Mouse (Mus musculus): ENCODE data around the gene Urb2.
"Not testable (repeated sequence)": the region's sequence is repeated elsewhere in the genome, so short reads cannot be mapped to it uniquely, and the experiment has no call there.

The Urb2 gene

DNA sequence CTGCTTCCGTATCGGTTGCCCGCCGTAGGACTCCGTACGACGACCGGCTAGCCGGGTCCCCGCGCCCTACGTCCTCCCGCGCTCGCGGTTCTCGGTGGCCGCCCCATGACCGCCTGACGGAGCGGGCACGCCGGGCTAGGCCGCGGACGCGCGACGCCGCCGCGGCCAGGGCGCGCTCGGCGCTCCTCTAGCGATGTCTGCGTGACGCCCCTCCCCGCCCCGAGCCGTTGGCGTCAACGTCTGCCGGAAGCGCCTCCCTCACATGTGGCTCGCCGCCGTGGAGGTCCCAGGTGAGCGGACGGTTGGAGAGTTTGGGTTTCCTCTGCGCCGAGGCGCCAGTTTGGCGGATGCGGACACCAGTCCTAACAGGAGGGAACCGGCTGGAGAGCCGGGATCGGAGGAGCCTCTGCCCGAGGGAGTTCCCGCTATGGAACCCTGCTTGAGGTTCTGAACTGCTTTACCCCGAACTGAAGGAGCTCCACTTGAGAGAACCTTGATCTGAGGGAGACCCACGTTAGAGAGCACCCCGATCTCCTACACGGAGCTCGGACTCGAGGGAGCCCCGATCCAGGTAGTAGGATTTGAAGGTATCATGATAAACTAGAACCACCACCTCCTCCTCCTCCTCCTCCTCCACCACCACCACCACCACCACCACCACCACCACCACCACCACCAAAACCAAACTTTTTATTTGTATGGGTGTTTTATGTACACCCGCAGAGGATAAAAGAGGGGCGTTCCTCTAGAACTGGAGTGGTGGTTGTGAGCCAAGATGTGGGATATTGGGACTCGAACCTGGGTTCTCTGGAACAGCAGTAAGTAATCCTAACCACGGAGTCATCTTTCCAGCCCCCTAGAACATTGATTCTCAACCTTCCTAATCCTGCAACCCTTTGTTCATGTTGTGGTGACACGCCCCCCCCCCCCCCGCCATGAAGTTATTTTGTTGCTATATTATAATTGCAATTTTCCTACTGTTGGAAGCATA is at the start of gene Urb2, which contains the start of gene Taf5l:
Gene Urb2 (plus strand): TSS at position 272 of the 991 bp plus-strand sequence.
Gene Taf5l (minus strand): TSS at position 161 of the 991 bp plus-strand sequence.
- peak; percentile 80 for DNase-seq (ENCODE audit: low read depth, low spot score)

DNA sequence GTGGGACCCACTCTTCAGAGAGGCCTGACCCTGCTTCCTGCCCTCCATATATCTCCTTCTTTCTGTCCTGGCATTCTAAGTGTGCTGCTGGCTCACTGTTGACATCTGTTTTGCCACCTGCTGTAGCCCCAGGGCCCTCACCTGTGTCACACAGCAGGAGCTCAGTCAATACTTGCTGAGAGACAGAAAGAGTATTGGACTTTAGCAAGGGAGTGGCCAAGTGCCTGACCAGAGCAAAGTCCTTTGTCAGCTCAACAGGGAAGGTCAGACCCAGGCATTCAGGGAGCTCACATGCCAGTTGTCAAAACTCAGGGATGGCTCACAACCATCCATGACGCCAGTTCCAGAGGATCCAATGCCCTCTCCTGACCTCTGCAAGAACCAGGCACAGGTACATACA is 47.8 kb upstream of the Urb2 start:
- DNase-seq (ENCODE audit: low read depth, low spot score) = no peak

DNA sequence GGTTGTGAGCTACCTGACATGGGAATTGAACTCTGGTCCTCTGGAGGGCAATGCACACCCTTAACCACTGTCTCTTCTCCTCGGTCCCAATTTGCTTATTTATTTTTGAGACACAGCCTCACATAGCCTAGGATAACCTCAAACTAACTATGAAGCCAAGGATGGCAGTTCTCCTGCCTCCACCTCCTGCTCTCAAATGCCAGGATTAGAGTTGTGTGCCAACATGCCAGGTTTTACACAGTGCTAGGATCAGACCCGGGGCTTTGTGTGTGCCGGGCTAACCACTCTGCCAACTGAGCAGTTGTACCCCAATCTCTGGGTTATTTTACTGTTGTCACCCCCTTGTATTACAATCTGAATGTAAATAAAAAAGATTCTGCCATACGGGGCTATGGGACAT is 43.8 kb upstream of the Urb2 start:
- no peak for DNase-seq (ENCODE audit: low read depth, low spot score)

DNA sequence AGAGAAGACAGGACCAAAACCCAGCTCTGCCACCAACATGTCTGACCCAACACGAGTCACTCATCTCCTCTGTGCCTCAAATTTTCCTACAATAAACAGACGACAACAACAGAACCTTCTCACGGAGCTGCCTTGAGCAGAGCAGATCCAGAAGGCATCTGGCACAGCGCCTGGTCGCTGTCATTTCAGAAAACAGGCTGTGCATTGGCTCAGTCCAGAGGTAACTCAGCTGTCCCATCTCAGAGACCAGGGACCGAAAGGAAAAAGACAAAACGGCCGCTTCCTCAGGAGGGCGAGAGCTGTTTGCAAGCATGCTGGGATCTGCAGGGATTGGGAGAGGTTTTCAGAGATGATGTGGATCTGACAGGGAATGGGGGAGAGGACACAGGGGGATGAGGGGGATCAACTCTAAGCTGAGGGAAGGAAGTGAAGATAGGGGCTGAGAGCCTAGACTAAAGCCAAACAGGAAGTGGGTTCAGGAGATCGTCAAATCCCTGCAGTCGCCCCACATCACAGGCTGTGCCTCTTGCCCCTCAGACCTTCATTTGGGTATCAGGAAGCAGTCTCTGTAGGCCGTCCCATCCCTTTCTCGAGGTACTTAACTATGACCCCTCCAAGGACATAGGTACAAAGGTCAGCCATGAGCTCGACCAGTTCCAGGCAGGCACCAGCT is 43.0 kb upstream of the Urb2 start:
- DNase-seq (ENCODE audit: low read depth, low spot score) = no peak

DNA sequence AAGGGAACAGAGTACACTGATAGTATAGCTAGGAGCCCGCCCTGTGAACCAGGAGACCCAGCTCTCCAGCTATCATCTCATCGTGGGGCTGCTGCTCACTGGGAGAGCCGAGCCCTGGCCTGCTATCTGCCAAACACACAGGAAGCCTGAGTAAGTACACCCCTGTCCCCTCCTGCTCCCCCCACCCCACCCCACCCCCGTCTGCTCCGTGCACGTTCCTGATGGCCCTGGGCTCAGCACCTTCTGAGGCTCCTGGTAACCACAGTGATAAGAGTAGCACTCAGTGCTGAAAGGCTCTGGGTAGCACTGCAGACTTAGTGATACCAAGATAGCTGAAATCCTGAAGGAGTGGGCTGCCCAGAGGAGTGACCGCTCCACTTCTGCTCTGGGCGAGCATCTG is 42.4 kb upstream of the Urb2 start:
- no peak for DNase-seq (ENCODE audit: low read depth, low spot score)

DNA sequence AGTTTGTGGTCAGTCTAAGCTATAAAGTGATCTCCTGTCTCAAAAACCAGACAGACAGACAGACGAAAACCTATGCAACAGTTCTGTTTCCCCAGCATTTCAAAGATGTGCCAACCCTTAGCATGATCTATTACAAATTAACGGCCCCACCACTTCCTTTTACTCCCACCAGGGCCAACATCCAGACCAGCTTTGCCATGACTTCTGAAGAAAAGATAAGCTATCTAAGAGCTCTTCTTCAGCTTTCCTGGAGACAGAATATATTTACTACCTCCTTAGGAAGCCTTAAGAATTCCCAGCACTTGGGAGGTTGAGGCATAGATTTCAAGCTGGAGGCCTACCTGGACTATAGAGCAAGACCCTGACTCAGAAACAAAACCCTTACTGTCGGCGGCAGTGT is 41.1 kb upstream of the Urb2 start:
- no peak for DNase-seq (ENCODE audit: low read depth, low spot score)

DNA sequence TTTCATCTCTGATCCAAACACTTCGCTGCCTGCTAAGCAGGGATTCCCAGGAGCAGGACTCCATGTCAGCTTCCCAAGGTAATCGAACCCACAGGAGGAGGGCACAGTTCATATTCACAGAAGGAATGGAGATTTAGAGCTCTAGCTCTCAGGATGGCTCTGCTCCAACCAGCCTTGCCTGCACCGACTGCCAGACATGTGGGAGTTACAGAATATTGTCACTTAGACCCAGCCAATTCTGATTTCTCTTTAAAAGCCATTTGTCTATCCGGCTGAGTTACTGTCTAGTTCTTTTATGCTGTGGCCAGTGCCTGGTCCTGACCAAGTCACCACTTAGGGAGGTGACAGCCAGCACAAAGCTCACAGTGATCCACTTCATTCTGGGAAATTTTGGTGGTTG is 39.6 kb upstream of the Urb2 start:
- no peak for DNase-seq (ENCODE audit: low read depth, low spot score)

DNA sequence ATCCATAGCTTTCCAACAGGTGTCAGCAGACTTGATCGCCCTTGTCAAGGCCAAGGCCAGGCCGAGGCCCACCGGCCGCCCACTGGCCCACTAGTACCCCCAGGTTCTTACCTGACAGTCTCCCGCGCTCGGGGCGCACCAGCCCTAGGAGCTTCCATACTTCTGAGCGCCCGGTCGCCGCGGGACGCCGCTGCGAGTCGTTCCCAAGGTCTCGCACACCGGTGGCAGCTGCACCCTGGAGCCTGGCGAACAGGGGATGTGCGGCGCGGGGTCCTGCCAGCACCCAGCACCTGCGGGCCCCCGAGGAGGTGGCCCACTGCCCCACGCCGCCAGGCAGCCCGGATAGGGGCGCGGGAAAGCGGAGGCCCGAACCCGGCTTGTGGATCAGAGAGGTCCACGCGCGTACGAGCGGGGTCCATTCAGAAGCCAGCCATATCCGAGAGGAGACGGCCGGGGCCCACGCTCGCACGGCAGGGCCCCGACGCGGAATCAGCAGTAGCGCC is 39.0 kb upstream of the Urb2 start:
- DNase-seq (ENCODE audit: low read depth, low spot score) = no peak

DNA sequence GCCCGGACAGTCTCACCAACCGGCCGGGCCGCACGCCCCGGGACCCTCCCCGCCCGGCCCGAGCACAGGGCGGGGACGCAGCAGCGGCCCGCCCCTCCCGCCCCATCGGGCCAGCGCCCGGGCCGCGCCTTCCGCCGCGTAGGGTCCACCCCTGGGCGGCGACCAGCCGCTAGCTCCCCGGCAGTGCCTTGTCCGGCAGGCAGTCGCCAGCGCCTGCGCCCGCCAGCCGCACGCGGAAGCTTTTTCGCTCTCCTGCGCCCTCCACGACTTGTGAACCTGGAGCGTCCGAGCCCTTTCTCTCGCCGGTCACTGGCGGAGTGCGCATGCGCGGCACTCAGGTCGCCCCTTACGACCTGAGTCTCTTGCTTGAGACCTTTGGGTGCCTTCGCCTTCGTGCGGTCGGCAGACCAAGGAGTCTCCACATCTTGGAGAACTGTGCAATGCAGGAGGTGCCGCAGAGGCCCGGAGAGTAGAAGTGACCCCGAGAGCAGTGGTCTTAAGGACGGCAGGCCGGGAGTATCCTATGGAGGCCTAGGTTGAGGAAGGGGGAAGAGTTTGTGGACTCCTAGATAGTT is 38.4 kb upstream of the Urb2 start, which contains the start of gene Abcb10:
Gene Abcb10 (minus strand): TSS at position 297 of the 575 bp plus-strand sequence.
- DNase-seq (ENCODE audit: low read depth, low spot score) = peak; percentile 97

DNA sequence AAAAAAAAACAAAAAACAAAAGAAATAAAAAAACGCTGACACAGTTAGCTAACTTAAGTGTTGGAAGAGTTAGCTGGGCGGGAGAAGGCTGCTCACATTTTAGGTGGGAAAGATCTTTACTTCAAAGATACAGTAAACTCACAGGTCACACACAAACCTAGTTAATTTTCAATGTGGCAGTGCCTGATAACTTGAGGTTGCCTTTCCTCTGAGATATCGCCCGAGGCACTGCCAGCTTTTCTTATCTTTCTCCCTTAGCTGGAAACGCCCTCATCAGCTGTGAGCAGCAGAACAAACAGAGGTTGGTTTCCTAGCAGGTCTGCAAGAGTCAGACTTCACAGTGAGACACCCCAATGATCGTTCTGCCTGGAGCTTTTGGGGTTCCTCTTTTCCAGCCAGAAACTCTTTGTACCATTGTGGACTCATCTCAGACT is 32.7 kb upstream of the Urb2 start:
- no peak for DNase-seq (ENCODE audit: low read depth, low spot score)

DNA sequence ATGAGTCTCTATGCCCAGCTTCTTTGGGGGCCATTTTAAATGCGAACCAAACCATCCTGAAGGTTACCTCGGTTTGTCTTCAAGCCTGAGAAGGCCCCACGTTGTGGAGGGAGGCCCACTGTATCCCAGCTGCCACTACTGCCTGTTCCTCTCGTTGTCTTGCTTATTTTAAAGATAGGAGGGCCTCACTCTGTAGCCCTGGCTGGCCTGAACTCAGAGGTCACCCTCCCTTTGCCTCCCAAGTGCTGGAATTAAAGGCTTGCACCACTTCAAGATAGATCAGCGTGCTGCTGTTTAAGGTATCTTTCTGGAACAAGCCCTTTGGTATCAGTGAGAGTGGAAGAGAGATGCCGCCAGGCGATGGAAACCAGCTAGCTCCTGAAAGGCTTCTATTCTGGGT is 32.2 kb upstream of the Urb2 start:
- DNase-seq (ENCODE audit: low read depth, low spot score) = no peak

DNA sequence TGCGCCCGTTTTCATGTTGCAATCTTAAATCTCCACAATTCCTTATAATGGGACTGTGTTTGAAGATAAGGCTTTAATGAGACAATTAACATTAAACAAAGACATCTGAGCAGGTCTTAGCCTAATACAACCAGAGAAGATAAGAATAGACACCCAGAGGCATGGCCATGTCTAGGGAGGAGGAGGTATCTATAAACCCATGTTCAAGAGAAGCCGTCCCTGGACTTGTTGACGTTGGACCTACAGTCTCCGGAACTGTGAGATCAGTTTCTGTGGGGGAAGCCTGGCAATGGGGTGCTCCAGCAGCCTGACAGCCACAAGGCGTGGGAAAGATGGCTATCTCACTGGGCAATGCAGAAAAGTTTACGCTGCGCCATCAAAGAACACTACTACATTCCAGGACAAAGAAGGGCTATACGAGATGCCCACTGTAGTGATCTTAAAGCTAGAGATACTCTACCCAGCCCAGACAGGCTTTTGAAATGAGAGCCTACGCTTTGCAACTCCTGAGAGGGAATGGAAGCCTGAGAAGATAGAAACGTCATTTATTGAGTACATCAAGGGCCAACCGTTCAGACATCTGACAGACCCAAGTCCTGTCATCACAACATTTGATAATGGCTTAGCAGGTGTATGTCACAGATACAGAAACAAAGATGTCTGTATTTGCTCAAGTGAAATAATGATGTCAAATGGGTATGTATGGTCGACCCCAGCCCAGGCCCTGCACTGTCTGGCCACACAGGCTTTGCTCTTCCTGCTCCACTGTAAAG is 30.8 kb upstream of the Urb2 start:
- no peak for DNase-seq (ENCODE audit: low read depth, low spot score)

DNA sequence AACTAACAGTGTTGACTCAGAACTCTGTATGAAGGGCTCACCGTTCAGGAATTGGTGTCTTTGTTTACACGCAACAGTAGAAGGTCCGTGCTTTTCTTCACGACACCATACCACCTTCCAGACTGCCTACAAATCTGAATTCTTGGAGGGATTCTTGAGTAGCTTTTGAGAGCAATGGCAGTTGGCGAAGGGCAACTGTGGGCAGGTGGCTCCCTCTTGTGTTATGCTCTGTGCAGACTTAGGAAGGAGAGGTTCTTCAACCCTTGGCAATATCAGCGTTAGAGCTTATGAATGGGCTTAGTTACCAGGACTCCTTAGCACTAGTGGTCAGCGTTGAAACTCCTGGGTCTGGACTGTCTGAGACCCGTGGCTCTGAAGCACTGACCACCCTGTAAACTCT is 28.7 kb upstream of the Urb2 start:
- no peak for DNase-seq (ENCODE audit: low read depth, low spot score)

DNA sequence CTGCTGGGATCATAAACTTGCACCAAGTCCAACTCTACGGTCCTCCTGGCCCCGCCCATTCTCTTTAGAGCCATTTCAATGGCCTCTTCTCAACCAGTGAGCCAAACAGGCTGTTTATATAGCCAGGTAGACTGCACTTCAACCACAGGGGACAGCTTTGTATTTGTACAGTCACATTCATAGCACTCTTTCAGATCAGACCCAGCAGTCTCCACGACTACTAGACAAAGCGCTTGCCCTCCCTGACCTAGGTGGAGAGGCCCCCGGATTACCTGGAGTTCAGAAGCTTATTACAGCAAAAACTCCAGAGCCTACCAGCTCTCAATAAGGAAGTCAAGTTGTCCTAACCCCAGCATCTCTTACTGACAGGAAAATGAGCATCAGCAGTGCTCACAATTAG is 27.7 kb upstream of the Urb2 start:
- no peak for DNase-seq (ENCODE audit: low read depth, low spot score)

DNA sequence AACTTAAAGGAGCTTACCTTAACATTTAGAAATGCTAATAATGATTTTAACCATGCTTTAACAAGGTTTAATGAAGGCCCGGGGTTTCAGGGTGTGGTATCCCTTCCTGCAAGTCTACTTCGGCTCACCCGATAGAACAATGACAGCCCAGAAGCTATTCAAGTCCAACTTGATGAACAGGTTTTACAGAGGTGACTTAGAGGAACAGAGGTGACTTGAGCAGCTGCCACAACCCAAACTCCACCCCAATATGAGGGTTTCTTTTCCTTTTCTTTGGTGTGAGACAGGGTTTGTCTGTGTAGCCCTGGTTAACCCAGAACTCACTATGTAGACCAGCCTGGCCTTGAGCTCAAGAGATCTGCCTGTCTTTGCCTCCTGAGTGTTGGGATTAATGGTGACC is 27.3 kb upstream of the Urb2 start:
- DNase-seq (ENCODE audit: low read depth, low spot score) = no peak

DNA sequence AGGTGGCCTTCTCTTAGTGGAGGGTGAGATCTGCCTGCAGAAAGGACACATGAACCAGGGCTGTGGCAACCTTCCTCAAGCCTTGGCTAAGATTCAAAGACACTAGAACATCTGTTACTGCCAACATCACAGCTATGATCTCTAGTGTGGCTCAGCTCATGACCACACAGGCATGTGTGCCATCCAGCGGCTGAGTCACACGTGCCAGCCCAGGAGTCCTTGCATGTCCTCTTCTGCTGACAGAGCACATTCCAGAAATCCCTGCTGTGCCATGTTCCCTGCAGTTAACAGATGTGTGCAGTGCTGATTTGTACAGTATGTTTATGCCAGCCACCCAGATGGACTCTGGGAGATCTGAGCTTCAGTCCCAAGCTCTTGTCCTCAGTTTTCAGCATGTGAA is 21.7 kb upstream of the Urb2 start:
- peak; percentile 81 for DNase-seq (ENCODE audit: low read depth, low spot score)

DNA sequence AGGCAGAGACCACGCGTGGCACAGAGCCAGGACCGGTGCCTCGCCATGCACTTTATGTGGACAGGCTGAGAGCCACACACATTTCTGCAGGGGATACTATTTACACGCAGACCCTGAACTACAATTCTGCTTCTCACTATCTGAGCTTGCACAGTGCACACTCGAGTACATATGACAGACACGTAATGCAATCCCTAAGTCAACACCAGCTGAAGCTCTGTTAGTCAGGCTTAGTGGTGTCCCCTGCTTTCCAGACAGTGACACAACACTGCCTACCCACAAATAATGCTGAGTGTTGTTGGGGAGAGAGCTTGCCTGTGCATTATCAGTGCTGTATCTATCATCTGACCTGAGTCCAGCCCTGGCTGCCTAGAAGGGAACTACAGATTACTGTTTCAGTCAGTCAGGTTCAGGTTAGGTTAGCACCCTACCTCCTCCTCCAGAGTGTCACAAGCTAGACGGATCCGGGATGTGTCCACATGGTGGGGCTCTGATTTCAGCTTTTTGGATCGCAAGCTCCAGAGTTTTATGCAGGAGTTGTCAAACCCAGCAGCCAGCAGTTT is 18.7 kb upstream of the Urb2 start:
- peak; percentile 44 for DNase-seq (ENCODE audit: low read depth, low spot score)

DNA sequence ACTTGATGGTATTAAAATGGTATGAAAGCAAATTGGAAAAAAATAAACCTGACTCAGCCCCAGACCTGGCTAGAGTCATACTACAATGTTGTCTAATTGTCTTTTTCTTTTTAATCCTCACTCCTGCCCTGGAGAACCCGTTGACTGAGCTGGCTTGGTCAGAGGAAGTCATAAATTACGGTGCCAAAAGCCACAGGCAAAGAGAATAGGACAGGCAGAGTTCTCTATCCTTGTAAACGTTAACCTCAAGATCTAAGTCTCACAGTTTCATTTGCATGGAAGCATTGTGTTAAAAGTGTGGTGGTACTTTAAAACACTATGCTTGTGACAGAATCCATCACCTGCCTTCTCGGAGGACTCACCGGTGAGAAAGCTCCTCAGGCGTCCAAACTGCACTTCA is 13.5 kb upstream of the Urb2 start:
- no peak for DNase-seq (ENCODE audit: low read depth, low spot score)

DNA sequence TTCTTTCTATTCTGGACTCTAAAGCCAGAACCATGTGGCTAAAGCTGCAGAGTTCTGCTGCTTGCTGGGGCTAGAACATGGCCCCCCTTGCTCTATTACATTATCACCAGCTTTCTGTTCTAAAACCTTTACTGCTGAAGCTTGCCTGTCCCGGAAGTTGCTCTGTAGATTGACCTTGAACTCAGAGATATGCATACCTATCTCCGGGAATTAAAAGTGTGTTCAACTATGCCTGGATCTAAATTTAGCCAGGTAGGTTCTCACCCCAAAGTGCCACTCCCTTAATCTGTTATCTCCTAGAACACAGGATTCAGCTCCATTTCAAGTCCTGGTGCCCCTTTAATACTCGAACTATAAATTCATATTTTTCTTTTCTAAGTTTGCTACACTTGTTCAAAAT is 9.7 kb upstream of the Urb2 start:
- no peak for DNase-seq (ENCODE audit: low read depth, low spot score)

DNA sequence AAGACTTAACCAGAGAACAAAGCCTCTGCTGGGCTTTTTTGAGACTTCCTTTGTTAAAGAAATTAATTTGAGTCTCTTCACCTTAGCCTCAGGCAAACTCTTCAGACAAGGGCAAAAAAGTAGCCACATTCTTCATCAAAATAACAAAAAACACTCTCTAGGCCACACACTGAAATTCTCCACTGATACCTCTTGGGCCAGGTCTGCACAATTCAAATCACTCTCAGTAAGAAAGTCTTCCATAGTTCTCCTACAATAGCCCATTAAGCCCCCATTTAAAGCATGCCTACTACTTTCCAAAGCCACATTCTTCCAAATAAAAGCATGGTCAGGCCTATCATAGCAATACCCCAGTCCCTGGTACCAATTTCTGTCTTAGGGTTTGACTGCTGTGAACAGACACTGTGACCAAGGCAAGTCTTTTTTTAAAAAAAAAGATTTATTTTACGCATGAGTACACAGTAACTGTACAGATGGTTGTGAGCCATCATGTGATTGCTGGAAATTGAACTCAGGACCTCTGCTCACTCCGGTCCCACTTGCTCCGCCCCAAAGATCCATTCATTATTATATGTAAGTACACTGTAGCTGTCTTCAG is 9.2 kb upstream of the Urb2 start:
- DNase-seq (ENCODE audit: low read depth, low spot score) = no peak

DNA sequence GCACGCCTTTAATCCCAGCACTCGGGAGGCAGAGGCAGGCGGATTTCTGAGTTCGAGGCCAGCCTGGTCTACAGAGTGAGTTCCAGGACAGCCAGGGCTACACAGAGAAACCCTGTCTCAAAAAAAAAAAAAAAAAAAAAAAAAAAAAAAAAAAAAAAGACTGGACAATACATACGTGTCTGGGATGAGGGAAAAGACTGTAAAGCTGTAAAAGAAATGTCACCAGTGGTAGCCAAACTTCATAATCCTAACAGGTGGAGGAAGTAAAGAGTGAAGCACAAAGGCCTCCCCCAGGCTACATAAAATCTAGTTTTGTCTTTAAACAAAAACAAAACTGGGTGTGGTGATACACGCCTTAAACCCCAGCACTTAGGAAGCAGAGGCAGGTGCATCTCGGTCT is 7.0 kb upstream of the Urb2 start:
- DNase-seq (ENCODE audit: low read depth, low spot score) = not testable (repeated sequence)

Measured in skeletal muscle tissue, adult 2 months (tissue).